Mouse (Mus musculus) CH12.LX (cell line): ENCODE measurements at regions not wholly inside any gene's neighbourhood (a gene's known extent, or its start where the extent isn't known, plus 50 kb on each side); places are given as distances from the start of the nearest gene placed in this dataset.

ENCODE experiments used
- DNase-seq: peaks from one replicate; pipeline ENCODE4 v3.0.0-alpha.2; 2013; ENCODE audit errors: extremely low read depth
- H3K27ac ChIP-seq: 2 replicates; pipeline ENCODE4 v1.5.1; 2012; ENCODE audit warnings: low read depth, mild to moderate bottlenecking, control low read depth, moderate library complexity; ENCODE audit not compliant: insufficient read depth
- H3K27me3 ChIP-seq: replicated peaks from 2 replicates; pipeline ENCODE3; 2012; ENCODE audit warnings: inconsistent platforms
- H3K36me3 ChIP-seq, 2 experiments: replicated peaks in 1 of 2; 2 replicates each; pipeline versions ENCODE3 to v1.6.1; 2012; ENCODE audit warnings: inconsistent platforms in 1 of 2, low read length in 1 of 2, mild to moderate bottlenecking in 1 of 2, mixed read lengths in 1 of 2, moderate library complexity in 1 of 2; ENCODE audit not compliant: control insufficient read depth in 1 of 2, insufficient read depth in 1 of 2
- H3K4me1 ChIP-seq, 2 experiments: 2 replicates each; pipeline ENCODE4 v1.6.1; 2012; ENCODE audit warnings: inconsistent platforms in 1 of 2, moderate library complexity in 1 of 2; ENCODE audit not compliant: insufficient read depth in 2 of 2, control insufficient read depth in 1 of 2
- H3K4me2 ChIP-seq: 2 replicates; pipeline ENCODE4 v1.6.1; 2012; ENCODE audit warnings: low read depth, mild to moderate bottlenecking, control low read depth; ENCODE audit not compliant: poor library complexity, insufficient read depth, severe bottlenecking
- H3K4me3 ChIP-seq, 3 experiments: fragments of 150-350 bp in 1 of 3; sonication (generic) in 1 of 3; replicated peaks in 1 of 3; 2 replicates each; pipeline versions ENCODE3 to v1.5.1; 2011 to 2012; ENCODE audit warnings: low read depth in 2 of 3, low read length in 2 of 3, mild to moderate bottlenecking in 2 of 3, moderate library complexity in 2 of 3, control low read depth in 1 of 3, improper control_type of control experiment in 1 of 3, inconsistent platforms in 1 of 3, mixed read lengths in 1 of 3; ENCODE audit not compliant: poor library complexity in 1 of 3
- H3K79me2 ChIP-seq: replicated peaks from 2 replicates; pipeline ENCODE4 v1.6.1; 2012; ENCODE audit warnings: mild to moderate bottlenecking, moderate library complexity; ENCODE audit not compliant: control insufficient read depth, poor library complexity, insufficient read depth, severe bottlenecking; ENCODE audit errors: extremely low read depth
- H3K9ac ChIP-seq: 2 replicates; pipeline ENCODE4 v1.6.1; 2012; ENCODE audit warnings: low read depth, mild to moderate bottlenecking, control low read depth, moderate library complexity; ENCODE audit not compliant: insufficient read depth
- H3K9me3 ChIP-seq: replicated peaks from 2 replicates; pipeline ENCODE3; 2012; ENCODE audit warnings: low read length, inconsistent platforms, mixed read lengths
- BHLHE40 ChIP-seq: IDR thresholded peaks from 2 replicates; pipeline ENCODE4 v1.6.1; 2011; ENCODE audit warnings: mild to moderate bottlenecking, low read depth, low read length, improper control_type of control experiment
- CTCF ChIP-seq, 2 experiments: IDR thresholded peaks in 1 of 2; conservative IDR thresholded peaks in 1 of 2; 2 replicates each; pipeline ENCODE4 v1.5.1; 2011 to 2012; ENCODE audit warnings: low read depth in 2 of 2, low read length in 2 of 2, improper control_type of control experiment in 1 of 2, inconsistent platforms in 1 of 2, mild to moderate bottlenecking in 1 of 2, moderate library complexity in 1 of 2
- ELF1 ChIP-seq: IDR thresholded peaks from 2 replicates; pipeline ENCODE4 v1.6.1; 2014; ENCODE audit warnings: low read depth, mild to moderate bottlenecking, inconsistent platforms, low read length, improper control_type of control experiment
- EP300 ChIP-seq: IDR thresholded peaks from 2 replicates; pipeline ENCODE4 v1.6.1; 2011; ENCODE audit warnings: low read length, improper control_type of control experiment
- ETS1 ChIP-seq: conservative IDR thresholded peaks from 2 replicates; pipeline ENCODE4 v1.6.1; 2012; ENCODE audit warnings: low read depth, mild to moderate bottlenecking, inconsistent platforms, low read length, improper control_type of control experiment, moderate library complexity
- GABPA ChIP-seq: IDR thresholded peaks from 2 replicates; pipeline ENCODE4 v1.6.1; 2012; ENCODE audit warnings: low read depth, low read length, improper control_type of control experiment, inconsistent platforms; ENCODE audit not compliant: insufficient replicate concordance
- JUN ChIP-seq: IDR thresholded peaks from 2 replicates; pipeline ENCODE4 v1.6.1; 2011; ENCODE audit warnings: low read depth, mild to moderate bottlenecking, low read length, improper control_type of control experiment, moderate library complexity; ENCODE audit not compliant: insufficient read depth
- JUND ChIP-seq: conservative IDR thresholded peaks from 2 replicates; pipeline ENCODE4 v1.6.1; 2011; ENCODE audit warnings: low read depth, low read length, improper control_type of control experiment
- KAT2A ChIP-seq: IDR thresholded peaks from 2 replicates; pipeline ENCODE4 v1.6.1; 2012; ENCODE audit warnings: low read length, improper control_type of control experiment, inconsistent platforms; ENCODE audit not compliant: insufficient replicate concordance
- MAFK ChIP-seq: IDR thresholded peaks from 2 replicates; pipeline ENCODE4 v1.6.1; 2011; ENCODE audit warnings: low read length, improper control_type of control experiment; ENCODE audit not compliant: insufficient replicate concordance
- MEF2A ChIP-seq: IDR thresholded peaks from 2 replicates; pipeline ENCODE4 v1.6.1; 2014; ENCODE audit warnings: low read depth, mild to moderate bottlenecking, inconsistent platforms, low read length, improper control_type of control experiment, borderline replicate concordance
- MXI1 ChIP-seq: IDR thresholded peaks from 2 replicates; pipeline ENCODE4 v1.6.1; 2011; ENCODE audit warnings: mild to moderate bottlenecking, low read depth, low read length, improper control_type of control experiment
- MYC ChIP-seq: IDR thresholded peaks from 2 replicates; pipeline ENCODE4 v1.6.1; 2011; ENCODE audit warnings: low read depth, mild to moderate bottlenecking, improper control_type of control experiment, low read length
- NELFE ChIP-seq: IDR thresholded peaks from 2 replicates; pipeline ENCODE4 v1.6.1; 2011; ENCODE audit warnings: low read depth, low read length, improper control_type of control experiment
- NRF1 ChIP-seq: IDR thresholded peaks from 2 replicates; pipeline ENCODE4 v1.6.1; 2014; ENCODE audit warnings: low read depth, mild to moderate bottlenecking, inconsistent platforms, low read length, improper control_type of control experiment, moderate library complexity
- PAX5 ChIP-seq: IDR thresholded peaks from 2 replicates; pipeline ENCODE4 v1.6.1; 2012; ENCODE audit warnings: low read length, inconsistent platforms, mixed read lengths
- POLR2A ChIP-seq: IDR thresholded peaks from 2 replicates; pipeline ENCODE4 v1.6.1; 2011; ENCODE audit warnings: low read depth, mild to moderate bottlenecking, improper control_type of control experiment, low read length
- RCOR1 ChIP-seq: conservative IDR thresholded peaks from 2 replicates; pipeline ENCODE4 v1.6.1; 2012; ENCODE audit warnings: low read depth, mild to moderate bottlenecking, inconsistent platforms, low read length, improper control_type of control experiment
- SIN3A ChIP-seq: IDR thresholded peaks from 2 replicates; pipeline ENCODE4 v1.6.1; 2012; ENCODE audit warnings: low read length, improper control_type of control experiment, inconsistent platforms
- SMC3 ChIP-seq: IDR thresholded peaks from 2 replicates; pipeline ENCODE4 v1.6.1; 2011; ENCODE audit warnings: low read depth, low read length, improper control_type of control experiment
- TBP ChIP-seq: conservative IDR thresholded peaks from 2 replicates; pipeline ENCODE4 v1.6.1; 2011; ENCODE audit warnings: low read depth, low read length, improper control_type of control experiment
- TCF12 ChIP-seq: IDR thresholded peaks from 2 replicates; pipeline ENCODE4 v1.6.1; 2014; ENCODE audit warnings: low read depth, mild to moderate bottlenecking, inconsistent platforms, low read length, improper control_type of control experiment
- USF1 ChIP-seq: IDR thresholded peaks from 2 replicates; pipeline ENCODE4 v1.6.1; 2014; ENCODE audit warnings: low read depth, mild to moderate bottlenecking, inconsistent platforms, low read length, improper control_type of control experiment
- ZNF384 ChIP-seq: IDR thresholded peaks from 2 replicates; pipeline ENCODE4 v1.6.1; 2012; ENCODE audit warnings: low read depth, low read length, improper control_type of control experiment, inconsistent platforms
- dilution Hi-C: fragments of 300-500 bp; cut with MboI; formaldehyde crosslinking; loops from 2 replicates; pipeline ENCODE4 v1.14.3; 2020; ENCODE audit warnings: low sequenced_read_pairs; ENCODE audit not compliant: extremely low pct_unique_long_range_greater_than_20kb, extremely low pct_ligation_motif_present
- in situ Hi-C: fragments of 300-500 bp; cut with MboI; formaldehyde crosslinking; loops from 3 replicates; pipeline ENCODE4 v1.14.3; 2019; ENCODE audit warnings: low sequenced_read_pairs, low pct_ligation_motif_present, low pct_unique_long_range_greater_than_20kb, mixed read lengths

- no peak overlapping the region for H3K27ac ChIP-seq
- no peaks in the 10 kb centered on the region for H3K9me3 ChIP-seq
- H3K4me2 ChIP-seq: no peak overlapping the region
- DNase-seq: no peak
- H3K4me3 ChIP-seq: no peak overlapping the region
- no peaks in the 10 kb centered on the region for H3K79me2 ChIP-seq
- H3K4me1 ChIP-seq: peaks cover 0 to 3% of the 10 kb centered on the region in 2 experiments; a peak in 2 of 4 replicates
- TF ChIP-seq BHLHE40: no peak
- no peak for TF ChIP-seq ELF1
- TF ChIP-seq CTCF (conservative IDR thresholded peaks at IDR 0.05 in 1 of 2, IDR thresholded peaks at IDR 0.05 in 1 of 2; ENCODE audit: low read depth in 2 of 2, low read length in 2 of 2): no peak
- no peak for TF ChIP-seq NRF1
- TF ChIP-seq JUND: no peak
- no peak for TF ChIP-seq MXI1
- TF ChIP-seq EP300: no peak
- no peak for TF ChIP-seq NELFE
- TF ChIP-seq MYC: no peak
- TF ChIP-seq, all 38 proteins: peak for 0
- Histone ChIP-seq H3K9ac (no peak overlapping the region), H3K36me3 (no peaks in the 10 kb centered on the region), H3K27me3 (no peaks in the 10 kb centered on the region)
- in situ Hi-C loops (no loop called here), dilution Hi-C loops (no loop called here)
Measured at GRCm38 (mm10) chr10:38449263-38449662, 372.3 kb downstream of the Rfpl4b start.

GRCm38 (mm10) chr10:38447706-38448105 is 373.9 kb downstream of the Rfpl4b start:
- no peaks in the 10 kb centered on the region for H3K36me3 ChIP-seq
- in situ Hi-C loops: no loop called here
- no peak overlapping the region for H3K4me3 ChIP-seq
- H3K9ac ChIP-seq: no peak overlapping the region
- no peaks in the 10 kb centered on the region for H3K79me2 ChIP-seq
- no peaks in the 10 kb centered on the region for H3K27me3 ChIP-seq
- no peak overlapping the region for H3K4me2 ChIP-seq
- no peak for TF ChIP-seq POLR2A
- TF ChIP-seq TBP: no peak
- TF ChIP-seq EP300: no peak
- TF ChIP-seq JUN: no peak
- no peak for TF ChIP-seq NELFE
- no peak for TF ChIP-seq USF1
- no peak for TF ChIP-seq ZNF384
- no peak for TF ChIP-seq PAX5
- TF ChIP-seq MEF2A: no peak
- TF ChIP-seq NRF1: no peak
- no peak for TF ChIP-seq SMC3
- TF ChIP-seq TCF12: no peak
- TF ChIP-seq KAT2A: no peak
- no peak for TF ChIP-seq ETS1
- TF ChIP-seq RCOR1: no peak
- TF ChIP-seq SIN3A: no peak
- no peak for TF ChIP-seq GABPA
- TF ChIP-seq JUND: no peak
- TF ChIP-seq MAFK: no peak
- TF ChIP-seq, all 38 proteins: peak for 0
- peak; percentile 15 for DNase-seq
- H3K9me3 ChIP-seq: no peaks in the 10 kb centered on the region
- peaks cover 0 to 3% of the 10 kb centered on the region in 2 experiments; a peak in 2 of 4 replicates for H3K4me1 ChIP-seq
- H3K27ac ChIP-seq: no peak overlapping the region
- dilution Hi-C loops: no loop called here
